Mouse (Mus musculus): ENCODE results near the gene Slc1a2.
A peak's percentile ranks its signal among the peaks of the same experiment; 100 is the strongest.

Slc1a2 gene

GRCm38 (mm10) chr2:102768267-102768666, 109.8 kb downstream of the Slc1a2 start:
- no peak for DNase-seq

GRCm38 (mm10) chr2:102771304-102771703, 112.8 kb downstream of the Slc1a2 start:
- no peak for DNase-seq

DNA sequence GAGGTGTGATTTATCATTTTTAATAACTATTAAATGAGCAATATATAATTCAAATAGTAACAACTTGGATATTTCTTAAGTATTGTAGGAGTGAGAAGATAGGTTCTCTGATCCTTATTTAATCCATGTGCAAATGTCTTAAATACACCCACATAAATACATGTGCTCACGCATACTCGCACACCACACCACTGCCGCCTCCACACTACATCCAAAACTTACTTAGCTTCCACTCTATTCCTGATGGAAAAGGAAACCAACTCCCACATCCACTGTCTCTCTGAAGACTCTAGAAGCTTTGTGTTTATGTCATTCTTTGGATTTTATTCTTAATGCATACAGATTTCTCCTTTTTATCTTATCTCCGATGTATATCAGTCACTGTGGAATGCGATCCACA, 113.8 kb downstream of the Slc1a2 start:
- DNase-seq: no peak

DNA sequence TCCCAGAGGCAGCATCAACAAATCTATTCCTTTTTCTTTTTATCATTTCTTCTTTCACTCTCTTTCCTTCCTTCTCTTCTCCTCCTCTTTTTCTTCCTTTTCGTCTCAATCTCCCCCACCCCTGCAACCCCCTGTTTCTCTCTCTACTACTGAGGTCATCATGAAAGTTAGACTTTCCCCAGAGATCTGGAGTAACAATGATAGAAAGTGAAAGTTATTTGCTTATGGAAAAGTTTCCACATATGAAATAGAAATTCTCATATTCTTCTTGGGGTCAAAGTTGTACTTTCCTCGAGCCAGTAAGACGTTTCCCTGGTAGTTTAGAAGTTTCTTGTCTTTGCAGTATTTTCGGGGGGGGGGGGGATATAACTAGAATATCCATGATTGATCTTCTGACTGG, 116.2 kb downstream of the Slc1a2 start:
- no peak for DNase-seq

GRCm38 (mm10) chr2:102775561-102775960, 117.1 kb downstream of the Slc1a2 start:
- DNase-seq: no peak

DNA sequence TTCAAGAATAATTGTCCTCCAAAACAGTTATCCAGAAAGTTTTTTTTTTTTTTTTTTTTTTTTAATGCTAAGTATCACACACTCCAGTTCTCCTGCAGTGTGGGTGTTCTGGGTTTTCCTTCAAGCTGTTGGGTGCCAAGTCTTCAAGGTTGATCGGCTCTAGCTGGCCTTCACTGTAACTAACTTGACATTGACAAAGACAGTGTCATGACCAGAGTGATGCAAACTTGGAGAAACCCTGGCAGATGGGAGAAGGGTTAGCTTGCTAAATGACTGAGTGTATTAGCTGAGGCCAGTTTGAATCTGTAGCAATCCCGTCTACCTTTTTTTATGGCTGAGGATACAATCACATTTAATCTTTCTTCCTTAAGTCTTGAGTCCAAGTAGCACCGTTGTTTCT, 119.7 kb downstream of the Slc1a2 start:
- DNase-seq: no peak

- DNase-seq: no peak
Observed at GRCm38 (mm10) chr2:102782751-102783150, 124.3 kb downstream of the Slc1a2 start.

DNA sequence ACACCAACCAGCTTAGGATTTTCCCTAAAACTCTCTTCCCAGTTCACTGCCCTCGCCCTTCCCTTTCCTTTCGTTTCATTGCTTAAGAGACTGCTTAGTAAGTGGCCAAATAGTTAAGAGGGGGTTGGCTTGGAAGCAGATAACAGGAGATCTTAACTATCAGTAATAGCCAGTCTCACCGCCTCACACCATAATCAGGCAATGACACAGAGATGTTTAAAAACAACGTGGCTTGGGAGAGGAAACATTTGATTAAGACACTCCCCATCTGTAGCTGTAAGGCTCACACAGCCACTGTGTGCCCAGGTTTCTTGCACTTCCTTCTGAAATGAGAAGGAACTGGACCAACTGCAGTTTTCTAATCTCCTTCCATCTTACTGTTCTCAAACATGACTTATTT, 127.2 kb downstream of the Slc1a2 start:
- no peak for DNase-seq

- DNase-seq: no peak
Observed at GRCm38 (mm10) chr2:102791641-102792040, 133.2 kb downstream of the Slc1a2 start.

DNA sequence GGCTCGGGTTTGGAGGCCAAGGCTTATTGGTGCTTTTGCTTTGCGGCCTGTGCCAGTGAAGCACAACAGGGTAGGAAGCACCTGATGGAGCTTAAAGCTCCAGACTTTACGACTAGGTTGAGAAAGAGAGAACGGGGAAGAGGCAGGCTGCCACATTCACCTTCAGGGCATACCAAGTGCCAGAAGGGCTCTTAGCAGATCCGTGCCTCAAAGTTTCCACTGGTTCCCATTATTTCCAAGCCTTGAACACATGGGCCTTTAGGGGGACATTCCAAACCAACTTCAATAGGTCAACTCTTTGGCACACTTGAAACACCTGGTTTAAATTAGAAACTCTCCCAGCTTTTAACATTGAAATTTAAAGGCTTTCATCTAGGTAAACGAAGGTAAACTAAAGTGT, 134.3 kb downstream of the Slc1a2 start:
- DNase-seq: no peak

GRCm38 (mm10) chr2:102795034-102795433, 136.6 kb downstream of the Slc1a2 start:
- peak; percentile 42 to 65 for DNase-seq

- no peak for DNase-seq
Observed at GRCm38 (mm10) chr2:102798149-102798548, 139.7 kb downstream of the Slc1a2 start.

GRCm38 (mm10) chr2:102801899-102802298, 143.4 kb downstream of the Slc1a2 start:
- DNase-seq: no peak

DNA sequence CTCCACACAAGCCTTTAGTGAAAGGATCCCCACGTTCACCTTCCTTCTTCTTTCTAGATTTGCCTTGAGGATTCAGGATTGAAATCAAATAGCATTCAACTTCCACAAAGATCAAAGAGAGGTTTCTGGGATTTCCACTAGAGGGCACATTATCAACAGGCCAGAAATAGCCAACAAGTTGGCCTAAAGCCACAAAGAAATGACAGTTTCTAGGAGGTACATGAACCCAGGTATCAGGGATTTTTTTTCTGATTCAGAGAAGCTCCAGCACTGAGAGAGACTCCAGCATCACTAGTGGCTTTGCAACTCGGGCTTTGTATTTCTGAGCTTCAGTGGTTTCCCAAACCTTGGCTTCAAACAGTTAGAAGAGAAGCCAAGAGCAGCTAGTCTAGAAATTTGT, 145.7 kb downstream of the Slc1a2 start:
- no peak for DNase-seq

DNA sequence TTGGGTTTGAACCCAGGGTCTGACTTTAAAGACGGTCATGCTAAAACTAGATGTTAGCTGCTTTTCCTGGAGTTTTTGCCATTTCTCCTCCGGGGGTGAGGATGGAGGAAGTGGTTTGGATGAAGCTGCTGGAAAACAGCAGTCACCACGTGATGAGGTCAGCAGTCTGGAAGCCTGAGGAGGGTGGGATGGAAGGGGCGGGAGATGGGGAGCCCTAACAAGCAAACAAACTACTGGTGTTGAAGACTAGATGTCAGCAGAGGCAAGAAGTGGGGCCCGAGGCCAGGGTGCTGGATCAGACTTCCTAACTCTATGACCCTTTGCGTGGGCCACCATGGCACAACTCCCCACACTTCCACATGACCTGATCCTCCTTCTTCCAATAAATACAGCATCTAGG, 146.8 kb downstream of the Slc1a2 start:
- no peak for DNase-seq

- DNase-seq: no peak
Observed at GRCm38 (mm10) chr2:102805761-102806496, 147.5 kb downstream of the Slc1a2 start.

GRCm38 (mm10) chr2:102807633-102808032, 149.2 kb downstream of the Slc1a2 start:
- no peak for DNase-seq

GRCm38 (mm10) chr2:102809436-102809835, 151.0 kb downstream of the Slc1a2 start:
- no peak for DNase-seq

DNA sequence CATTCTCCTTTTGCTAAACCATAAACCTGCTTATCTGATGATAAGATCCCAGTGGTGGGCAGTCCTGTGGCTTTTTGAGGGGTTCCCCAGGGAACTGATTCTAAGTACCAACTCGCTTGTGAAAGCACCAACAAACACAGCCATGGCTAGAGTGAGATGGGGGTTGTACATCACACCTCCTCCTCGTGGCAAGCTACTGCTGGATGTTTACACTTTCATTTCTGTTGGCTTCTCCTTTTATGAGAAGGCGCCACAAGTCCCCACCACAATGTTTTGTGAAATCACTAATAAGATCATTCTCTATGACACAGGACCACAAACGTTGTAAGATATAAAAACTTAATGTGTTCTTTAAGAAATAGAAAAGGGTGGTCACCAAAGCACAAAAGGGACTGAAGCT, 154.3 kb downstream of the Slc1a2 start:
- peak in 1 of 2 experiments; percentile 30 for DNase-seq

- DNase-seq: peak in 1 of 2 experiments; percentile 20
Observed at GRCm38 (mm10) chr2:102815289-102815809, 156.9 kb downstream of the Slc1a2 start.

DNA sequence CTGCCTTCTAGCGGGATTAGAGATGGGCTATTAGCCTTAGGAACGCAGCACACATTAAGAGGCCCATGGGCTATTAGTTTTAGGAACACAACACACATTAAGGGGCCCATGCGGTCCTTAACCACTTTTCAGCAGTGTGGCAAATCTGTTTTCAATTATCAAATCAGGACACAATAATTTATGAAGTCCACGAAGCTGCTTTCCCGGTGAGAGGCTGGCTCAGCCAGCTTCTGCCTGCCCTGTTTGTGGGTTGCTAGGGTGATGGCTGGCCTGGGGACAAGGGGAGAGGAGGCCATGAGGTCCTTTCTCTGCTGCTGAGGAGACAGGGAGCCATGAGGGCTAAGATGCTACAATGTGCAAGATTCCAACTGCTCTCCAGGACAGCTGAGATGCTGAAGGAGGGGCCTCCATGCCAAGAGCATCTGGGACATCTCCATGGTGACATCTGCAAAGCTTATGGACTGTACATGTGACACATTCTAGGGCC, 161.8 kb downstream of the Slc1a2 start:
- no peak for DNase-seq

DNA sequence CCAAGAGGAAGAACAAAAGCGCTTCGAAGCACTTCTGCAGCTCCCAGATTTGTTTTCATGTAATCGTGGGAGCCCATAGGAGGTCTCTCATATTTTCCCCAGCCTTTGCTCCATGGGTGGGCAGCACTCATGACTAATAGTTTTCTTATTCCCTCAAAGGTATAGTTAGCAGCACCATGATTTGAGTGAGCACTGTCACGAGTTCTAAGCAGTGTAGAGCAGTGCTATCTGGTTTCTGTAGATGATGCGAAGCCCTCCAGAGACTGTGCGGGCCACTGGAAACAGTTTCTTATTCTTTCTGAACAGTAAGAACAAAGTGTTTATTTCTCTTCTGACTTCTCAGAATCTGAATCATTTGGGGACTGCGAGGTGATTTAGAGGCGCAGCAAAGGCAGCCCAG, 162.3 kb downstream of the Slc1a2 start:
- no peak for DNase-seq

- DNase-seq: no peak
Observed at GRCm38 (mm10) chr2:102822036-102822435, 163.6 kb downstream of the Slc1a2 start.

DNA sequence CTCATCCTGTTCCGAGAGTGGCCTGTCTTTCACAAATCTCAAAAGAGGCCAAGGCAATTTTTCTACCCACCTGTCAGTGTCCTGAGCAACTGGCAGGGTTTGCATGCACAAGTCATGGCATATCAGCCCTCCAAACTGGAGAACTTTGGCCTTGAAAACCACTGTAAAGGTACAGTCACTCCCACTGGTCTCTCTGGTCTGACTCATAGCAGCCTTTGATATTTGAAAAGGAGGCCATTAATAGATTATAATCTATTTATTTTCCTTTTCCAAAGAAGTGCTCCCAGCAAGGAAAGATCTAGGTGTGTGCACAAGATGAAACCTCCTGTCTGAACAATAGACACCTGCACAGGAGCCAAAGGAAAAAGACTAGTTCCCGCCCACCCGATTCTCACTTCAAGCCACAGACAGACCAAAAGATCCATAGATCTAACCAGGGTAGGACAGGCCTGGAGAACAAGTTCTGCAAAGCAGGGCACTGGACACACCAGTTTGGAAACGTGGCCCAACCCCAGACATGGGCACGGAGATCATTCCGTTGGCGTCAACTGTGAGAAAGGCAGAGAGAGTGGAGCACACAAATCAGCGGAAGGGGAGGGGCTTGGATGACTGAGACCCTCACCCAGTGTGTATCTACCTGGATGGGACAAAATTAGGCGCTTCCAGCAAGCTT, 167.6 kb downstream of the Slc1a2 start:
- DNase-seq: no peak

Measured in spleen, adult 18-20 months (tissue).